Mouse (Mus musculus) neural tube, embryonic 13.5 days (tissue): ENCODE measurements around the gene Rin2. TPM values are rescaled to one million over a fixed set of nuclear protein-coding genes. Genes with fewer than 3 reads are reported as not detected.
A peak's percentile ranks its signal among the peaks of the same experiment; 100 is the strongest.

ENCODE experiments used
- ATAC-seq: fragments of 200-750 bp; cut with Nextera tagmentation; 2 replicates; pipeline ENCODE4 v1.8.0; 2017; ENCODE audit warnings: low read depth, mild to moderate bottlenecking, moderate TSS enrichment, moderate library complexity
- H3K27ac ChIP-seq: fragments of 300-500 bp; sonication (generic); replicated peaks from 2 replicates; pipeline ENCODE4 v1.5.1; 2015; ENCODE audit warnings: moderate library complexity, mild to moderate bottlenecking, inconsistent platforms
- H3K27me3 ChIP-seq: fragments of 300-500 bp; sonication (generic); 2 replicates; pipeline ENCODE4 v1.6.1; 2015; ENCODE audit warnings: mild to moderate bottlenecking, inconsistent platforms
- H3K36me3 ChIP-seq: fragments of 300-500 bp; sonication (generic); 2 replicates; pipeline ENCODE4 v1.6.1; 2015; ENCODE audit warnings: mild to moderate bottlenecking, inconsistent platforms
- H3K4me1 ChIP-seq: fragments of 300-500 bp; sonication (generic); replicated peaks from 2 replicates; pipeline ENCODE4 v1.6.1; 2015; ENCODE audit warnings: inconsistent platforms
- H3K4me2 ChIP-seq: fragments of 300-500 bp; sonication (generic); 2 replicates; pipeline ENCODE4 v1.6.1; 2015; ENCODE audit warnings: inconsistent platforms, mild to moderate bottlenecking, moderate library complexity
- H3K4me3 ChIP-seq: fragments of 300-500 bp; sonication (generic); 2 replicates; pipeline ENCODE4 v1.5.1; 2015; ENCODE audit warnings: mild to moderate bottlenecking, inconsistent platforms
- H3K9ac ChIP-seq: fragments of 300-500 bp; sonication (generic); 2 replicates; pipeline ENCODE4 v1.6.1; 2015; ENCODE audit warnings: moderate library complexity, mild to moderate bottlenecking, inconsistent platforms
- H3K9me3 ChIP-seq: fragments of 300-500 bp; sonication (generic); 2 replicates; pipeline ENCODE4 v1.6.1; 2016; ENCODE audit warnings: inconsistent platforms
- WGBS: fragments of 180-500 bp; shearing (Covaris S2); methylation state at CpG from one replicate; pipeline ENCODE4 v1.1.7; 2015; 5-methylcytosine and 5-hydroxymethylcytosine counted together
- polyA plus RNA-seq: library from polyadenylated mRNA; unstranded; fragments of >200 nt; fragmentation: Nextera tagmentation; extraction: Ambion mirVana; gene quantifications from 2 replicates; pipeline ENCODE4 v1.2.1, GENCODE M21; 2015

Rin2 gene
- polyA plus RNA-seq, 1 experiment from 2014 or later = 17.2 TPM

DNA sequence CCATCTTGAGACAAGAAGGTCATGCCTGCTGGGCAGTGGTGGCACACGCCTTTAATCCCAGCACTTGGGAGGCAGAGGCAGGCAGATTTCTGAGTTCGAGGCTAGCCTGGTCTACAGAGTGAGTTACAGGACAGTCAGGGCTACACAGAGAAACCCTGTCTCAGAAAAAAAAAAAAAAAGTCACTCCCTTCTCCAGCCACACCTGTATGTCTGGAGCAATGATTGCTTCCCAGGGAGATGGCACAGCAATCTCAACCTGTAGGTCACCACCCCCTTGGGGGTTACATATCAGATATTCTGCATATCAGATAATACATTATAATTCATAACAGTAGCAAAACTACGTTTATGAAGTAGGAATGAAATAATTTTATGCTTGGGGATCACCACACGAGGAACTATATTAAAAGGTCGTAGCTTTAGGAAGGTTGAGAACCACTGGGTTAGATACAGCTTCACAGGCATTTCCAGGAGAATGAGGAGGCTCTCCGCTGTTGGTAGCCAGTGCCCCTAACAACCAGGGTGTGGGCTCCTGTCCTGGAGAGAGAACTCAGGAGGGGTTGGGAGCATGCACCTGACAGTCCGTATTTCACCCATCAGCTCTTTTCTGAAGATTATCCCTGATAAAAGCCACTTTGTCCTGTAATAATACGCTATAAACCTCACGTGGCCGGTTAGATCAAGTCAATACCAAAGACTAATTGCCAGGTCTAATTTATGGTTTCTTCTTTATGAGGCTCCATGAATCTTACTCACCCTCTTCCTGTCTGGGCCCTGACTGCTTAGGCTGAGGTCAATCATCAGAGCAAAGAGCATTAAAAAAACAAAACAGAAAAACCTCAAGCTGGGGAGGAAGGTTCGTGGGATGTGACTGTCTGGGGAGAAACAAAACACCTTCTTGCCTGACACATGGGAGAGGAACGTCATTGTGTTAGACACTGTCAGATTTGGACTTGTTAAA is 166.2 kb downstream of the Rin2 start:
- H3K4me3 ChIP-seq = no peak overlapping the region
- 0 out of 2 replicates have a peak, but pooled peaks cover 6% of the 10 kb centered on the region for H3K4me1 ChIP-seq
- H3K9me3 ChIP-seq = no peaks in the 10 kb centered on the region
- H3K4me2 ChIP-seq = no peak overlapping the region
- H3K36me3 ChIP-seq = no peaks in the 10 kb centered on the region
- H3K27me3 ChIP-seq = no peaks in the 10 kb centered on the region
- 56% methylated on average over 12 of the region's 12 CpGs for WGBS
- no peak for ATAC-seq
- H3K27ac ChIP-seq = no peak overlapping the region
- no peak overlapping the region for H3K9ac ChIP-seq

GRCm38 (mm10) chr2:145843322-145843721 is 168.3 kb downstream of the Rin2 start:
- 96% methylated on average over 6 of the region's 6 CpGs for WGBS
- Histone ChIP-seq H3K9me3 (no peaks in the 10 kb centered on the region), H3K27me3 (no peaks in the 10 kb centered on the region), H3K27ac (no peak overlapping the region), H3K9ac (no peak overlapping the region), H3K4me2 (no peak overlapping the region), H3K4me3 (no peak overlapping the region), H3K4me1 (0 out of 2 replicates have a peak, but pooled peaks cover 6% of the 10 kb centered on the region), H3K36me3 (no peaks in the 10 kb centered on the region)
- no peak for ATAC-seq

DNA sequence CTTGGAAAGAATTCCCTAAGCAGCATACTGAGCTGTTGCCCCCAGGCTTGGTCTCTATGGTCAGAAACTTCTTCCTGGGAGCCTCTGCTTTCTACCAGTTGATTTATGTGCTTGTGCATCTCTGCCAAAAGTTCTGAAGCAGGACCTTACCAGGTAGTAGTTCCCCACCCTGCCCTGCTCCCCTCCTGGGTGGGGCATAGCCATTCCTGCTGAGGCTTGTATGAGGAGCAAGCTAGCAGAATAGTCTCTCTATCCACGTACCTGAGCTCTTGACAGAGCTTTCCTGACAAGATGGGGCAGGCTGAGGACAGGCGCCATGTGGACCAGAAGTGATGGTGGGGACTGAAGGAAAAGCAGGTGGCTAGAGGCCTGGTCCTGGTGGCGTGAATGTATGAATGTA is 171.6 kb downstream of the Rin2 start:
- Histone ChIP-seq H3K4me1 (no peaks in the 10 kb centered on the region), H3K27ac (no peak overlapping the region), H3K4me2 (no peak overlapping the region), H3K27me3 (no peaks in the 10 kb centered on the region), H3K36me3 (peaks cover 8% of the 10 kb centered on the region; the same call in 1 of the 2 replicates), H3K9ac (no peak overlapping the region), H3K4me3 (no peak overlapping the region), H3K9me3 (no peaks in the 10 kb centered on the region)
- WGBS = 92% methylated on average over 3 of the region's 3 CpGs
- ATAC-seq = no peak

GRCm38 (mm10) chr2:145849170-145849905 is 174.3 kb downstream of the Rin2 start:
- H3K36me3 ChIP-seq = peaks cover 12% of the 10 kb centered on the region; the same call in 1 of the 2 replicates
- ATAC-seq = no peak
- no peak overlapping the region for H3K27ac ChIP-seq
- no peak overlapping the region for H3K4me2 ChIP-seq
- whole genome bisulfite sequencing = 82% methylated on average over 10 of the region's 10 CpGs
- H3K27me3 ChIP-seq = no peaks in the 10 kb centered on the region
- H3K4me1 ChIP-seq = no peaks in the 10 kb centered on the region
- no peak overlapping the region for H3K4me3 ChIP-seq
- no peaks in the 10 kb centered on the region for H3K9me3 ChIP-seq
- no peak overlapping the region for H3K9ac ChIP-seq

- Histone ChIP-seq H3K4me2 (no peak overlapping the region), H3K9ac (no peak overlapping the region), H3K4me3 (no peak overlapping the region), H3K4me1 (no peaks in the 10 kb centered on the region), H3K36me3 (peaks cover 12% of the 10 kb centered on the region; the same call in 1 of the 2 replicates), H3K27me3 (no peaks in the 10 kb centered on the region), H3K9me3 (no peaks in the 10 kb centered on the region), H3K27ac (no peak overlapping the region)
- no peak for ATAC-seq
- 77% methylated on average over 4 of the region's 4 CpGs for WGBS
Measured at GRCm38 (mm10) chr2:145850779-145851178, 175.8 kb downstream of the Rin2 start.

- Histone ChIP-seq H3K27ac (no peak overlapping the region), H3K4me2 (no peak overlapping the region), H3K27me3 (no peaks in the 10 kb centered on the region), H3K4me3 (no peak overlapping the region), H3K36me3 (0 out of 2 replicates have a peak, but pooled peaks cover 4% of the 10 kb centered on the region), H3K9ac (no peak overlapping the region), H3K4me1 (peaks cover 33% of the 10 kb centered on the region), H3K9me3 (no peaks in the 10 kb centered on the region)
- WGBS = 91% methylated on average over 9 of the region's 9 CpGs
- no peak for ATAC-seq
Measured at GRCm38 (mm10) chr2:145855831-145856230, 180.8 kb downstream of the Rin2 start.

- no peak overlapping the region for H3K27ac ChIP-seq
- no peak overlapping the region for H3K4me3 ChIP-seq
- no peak overlapping the region for H3K9ac ChIP-seq
- no peak overlapping the region for H3K4me2 ChIP-seq
- WGBS = 80% methylated on average over 8 of the region's 8 CpGs
- ATAC-seq = no peak
- H3K36me3 ChIP-seq = no peaks in the 10 kb centered on the region
- H3K4me1 ChIP-seq = peaks cover 41% of the 10 kb centered on the region
- H3K9me3 ChIP-seq = no peaks in the 10 kb centered on the region
- H3K27me3 ChIP-seq = no peaks in the 10 kb centered on the region
Measured at GRCm38 (mm10) chr2:145857864-145858263, 182.8 kb downstream of the Rin2 start.

- peak overlapping the region; percentile 56 for H3K4me2 ChIP-seq
- 40% methylated on average over 7 of the region's 7 CpGs for WGBS
Measured at GRCm38 (mm10) chr2:145859442-145859931, 184.5 kb downstream of the Rin2 start.

GRCm38 (mm10) chr2:145859932-145860801 is 185.2 kb downstream of the Rin2 start:
- no peaks in the 10 kb centered on the region for H3K36me3 ChIP-seq
- H3K27ac ChIP-seq = peak overlapping the region; percentile 91
- 19% methylated on average over 40 of the region's 40 CpGs for WGBS
- peak overlapping the region; percentile 56 for H3K4me2 ChIP-seq
- ATAC-seq = peak; percentile 87
- H3K4me3 ChIP-seq = peak overlapping the region; percentile 33
- peaks cover 41% of the 10 kb centered on the region for H3K4me1 ChIP-seq
- peak overlapping the region; percentile 60 for H3K9ac ChIP-seq
- no peaks in the 10 kb centered on the region for H3K27me3 ChIP-seq
- H3K9me3 ChIP-seq = no peaks in the 10 kb centered on the region

More at GRCm38 (mm10) chr2:145859442-145859931, 184.5 kb downstream of the Rin2 start:
- peak; percentile 46 for ATAC-seq
- no peaks in the 10 kb centered on the region for H3K9me3 ChIP-seq
- H3K4me3 ChIP-seq = 0 out of 2 replicates have a peak overlapping the region, but pooled peaks have one; percentile 33
- peak overlapping the region; percentile 91 for H3K27ac ChIP-seq
- 0 out of 2 replicates have a peak overlapping the region, but pooled peaks have one; percentile 45 for H3K9ac ChIP-seq
- peaks cover 41% of the 10 kb centered on the region for H3K4me1 ChIP-seq
- no peaks in the 10 kb centered on the region for H3K27me3 ChIP-seq
- no peaks in the 10 kb centered on the region for H3K36me3 ChIP-seq

DNA sequence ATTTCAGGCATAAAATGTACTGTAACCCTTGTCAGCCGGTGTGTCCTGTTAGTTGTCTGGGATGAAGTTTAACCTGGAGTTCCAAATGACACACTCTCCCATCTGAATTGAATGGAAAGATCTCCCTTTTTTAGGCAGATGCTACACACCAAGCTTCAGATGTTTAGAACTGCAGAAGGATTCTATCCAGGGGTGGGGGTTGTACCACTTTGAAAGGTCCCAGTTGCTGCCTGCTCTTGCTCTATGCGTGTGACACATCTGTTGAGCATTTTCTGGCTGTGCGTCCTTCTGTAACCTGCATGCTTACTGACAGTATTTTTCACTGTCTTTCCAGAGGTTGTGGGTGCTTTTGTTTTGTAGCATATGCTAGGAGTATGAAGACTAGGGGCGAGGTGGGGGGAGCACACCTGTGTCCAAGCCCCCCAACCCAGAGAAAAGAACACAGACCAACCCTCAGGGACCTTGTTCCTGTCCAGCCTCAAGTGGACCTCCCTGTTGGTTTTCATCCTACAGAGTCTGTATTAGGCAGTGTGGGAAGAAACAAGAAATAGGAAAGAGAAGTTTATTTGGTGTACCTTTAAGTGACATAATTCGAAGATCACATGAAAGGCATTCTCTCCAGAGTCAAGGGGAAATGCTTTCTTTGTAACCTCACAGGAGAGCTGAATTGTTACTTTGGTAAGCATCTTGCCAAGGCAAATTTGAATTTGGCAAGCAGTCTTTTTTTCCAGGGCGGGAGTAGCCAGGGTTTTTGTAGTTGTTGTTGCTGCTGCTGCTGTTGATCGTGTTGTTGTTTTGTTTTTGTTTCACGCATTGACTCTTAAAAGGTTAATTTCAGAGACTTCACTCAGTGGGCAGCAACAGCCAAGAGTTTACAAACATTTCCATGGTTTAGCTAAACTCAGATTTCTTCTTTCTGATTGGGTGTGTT is 186.4 kb downstream of the Rin2 start:
- peak overlapping the region; percentile 56 for H3K4me2 ChIP-seq
- H3K9ac ChIP-seq = peak overlapping the region; percentile 60
- no peak for ATAC-seq
- H3K27ac ChIP-seq = peak overlapping the region; percentile 91
- H3K4me1 ChIP-seq = peaks cover 41% of the 10 kb centered on the region
- WGBS = 63% methylated on average over 8 of the region's 8 CpGs
- H3K9me3 ChIP-seq = no peaks in the 10 kb centered on the region
- peaks cover under 1% of the 10 kb centered on the region; the same call in 1 of the 2 replicates for H3K36me3 ChIP-seq
- H3K4me3 ChIP-seq = peak overlapping the region; percentile 33
- H3K27me3 ChIP-seq = no peaks in the 10 kb centered on the region
